Mouse (Mus musculus) forebrain, embryonic 11.5 days (tissue): ENCODE results near the gene Zpbp2. TPM values are rescaled to one million over a fixed set of nuclear protein-coding genes. Genes with fewer than 3 reads are reported as not detected.

Experiments used
- ATAC-seq: fragments of 200-750 bp; cut with Nextera tagmentation; replicated peaks from 2 replicates; pipeline ENCODE4 v1.8.0; 2017; ENCODE audit warnings: moderate TSS enrichment; ENCODE audit not compliant: low FRiP score
- DNase-seq: peaks from one replicate; pipeline ENCODE4 v3.0.0-alpha.2; 2017; ENCODE audit warnings: low spot score
- H3K27ac ChIP-seq: fragments of 300-500 bp; sonication (generic); 2 replicates; pipeline ENCODE4 v1.5.1; 2014; ENCODE audit warnings: low read depth, low read length
- H3K27me3 ChIP-seq: fragments of 300-500 bp; sonication (generic); 2 replicates; pipeline ENCODE4 v1.6.1; 2014; ENCODE audit warnings: mild to moderate bottlenecking, low read length, mixed read lengths; ENCODE audit not compliant: control insufficient read depth, insufficient read depth
- H3K36me3 ChIP-seq: fragments of 300-500 bp; sonication (generic); 2 replicates; pipeline ENCODE4 v1.6.1; 2014; ENCODE audit warnings: mild to moderate bottlenecking, low read length, moderate library complexity, mixed read lengths; ENCODE audit not compliant: control insufficient read depth, insufficient read depth
- H3K4me1 ChIP-seq: fragments of 300-500 bp; sonication (generic); replicated peaks from 2 replicates; pipeline ENCODE4 v1.6.1; 2014; ENCODE audit warnings: low read length, mixed read lengths; ENCODE audit not compliant: control insufficient read depth, insufficient read depth
- H3K4me2 ChIP-seq: fragments of 300-500 bp; sonication (generic); 2 replicates; pipeline ENCODE4 v1.6.1; 2014; ENCODE audit warnings: low read depth, mild to moderate bottlenecking, low read length, moderate library complexity, mixed read lengths; ENCODE audit not compliant: severe bottlenecking
- H3K4me3 ChIP-seq: fragments of 300-500 bp; sonication (generic); 2 replicates; pipeline ENCODE4 v1.5.1; 2014; ENCODE audit warnings: low read depth, low read length
- H3K9ac ChIP-seq: fragments of 300-500 bp; sonication (generic); 2 replicates; pipeline ENCODE4 v1.6.1; 2014; ENCODE audit warnings: low read length
- H3K9me3 ChIP-seq: fragments of 300-500 bp; sonication (generic); 2 replicates; pipeline ENCODE4 v1.6.1; 2016; ENCODE audit warnings: low read length, mixed read lengths; ENCODE audit not compliant: control insufficient read depth
- WGBS: fragments of 180-500 bp; shearing (Covaris S2); extraction: QIAGEN DNeasy Blood & Tissue Kit; methylation state at CpG from one replicate; pipeline ENCODE4 v1.1.7; 2014; 5-methylcytosine and 5-hydroxymethylcytosine counted together
- polyA plus RNA-seq: library from polyadenylated mRNA; unstranded; fragments of >200 nt; fragmentation: Nextera tagmentation; extraction: Ambion mirVana; gene quantifications from 2 replicates; pipeline ENCODE4 v1.2.1, GENCODE M21; 2014

Zpbp2 gene
- polyA plus RNA-seq, 1 experiment from 2014 or later: 0.21 TPM

DNA sequence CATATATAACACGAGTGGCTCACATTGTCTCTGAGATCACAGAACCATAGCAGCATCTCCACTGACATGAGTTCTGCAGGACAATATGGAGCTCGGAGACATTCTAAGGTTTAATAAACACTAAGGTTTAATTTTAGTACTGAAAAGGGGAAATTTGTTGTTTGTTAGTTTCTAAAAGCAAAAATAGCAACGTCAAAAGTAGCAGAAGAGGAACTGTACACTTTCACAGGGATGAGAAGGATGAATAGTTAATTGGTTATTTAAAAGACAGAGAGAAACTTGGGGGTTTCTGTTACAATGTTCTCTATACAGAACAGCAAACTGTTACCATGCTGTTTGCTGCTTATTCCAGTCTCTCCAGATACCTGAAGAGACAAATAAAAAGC, 3.6 kb upstream of the Zpbp2 start:
- Histone ChIP-seq H3K4me2 (no peak overlapping the region), H3K27me3 (peaks cover 57% of the 10 kb centered on the region), H3K36me3 (no peaks in the 10 kb centered on the region), H3K9me3 (no peaks in the 10 kb centered on the region), H3K9ac (no peak overlapping the region), H3K4me3 (no peak overlapping the region), H3K4me1 (peaks cover 8% of the 10 kb centered on the region; the same call in 1 of the 2 replicates), H3K27ac (no peak overlapping the region)
- no peak for ATAC-seq
- DNase-seq: no peak
- 59% methylated on average over 3 of the region's 3 CpGs for WGBS

DNA sequence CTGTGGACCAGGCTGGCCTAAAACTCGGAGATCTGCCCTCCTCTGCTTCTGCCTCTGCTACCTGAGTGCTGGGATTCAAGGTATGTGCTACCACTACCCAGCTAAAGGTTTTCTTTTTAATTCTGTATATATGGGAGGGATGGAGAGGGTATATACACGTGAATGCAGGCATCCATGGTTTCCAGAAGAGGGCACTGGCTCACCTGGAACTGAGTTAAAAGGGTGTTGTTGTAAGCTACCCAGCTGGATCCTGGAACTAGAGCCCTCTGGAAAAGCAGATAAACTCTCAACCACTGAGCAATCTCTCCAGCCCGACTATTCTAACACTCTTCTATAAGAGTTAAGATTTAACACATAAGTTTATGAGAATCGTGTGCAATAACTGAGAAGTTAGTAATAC, 1.5 kb upstream of the Zpbp2 start:
- no peak overlapping the region for H3K4me3 ChIP-seq
- no peak overlapping the region for H3K4me2 ChIP-seq
- H3K27me3 ChIP-seq: peaks cover 44% of the 10 kb centered on the region
- 65% methylated on average over 4 of the region's 4 CpGs for WGBS
- ATAC-seq (no peak), DNase-seq (no peak)
- no peaks in the 10 kb centered on the region for H3K36me3 ChIP-seq
- H3K4me1 ChIP-seq: peaks cover 8% of the 10 kb centered on the region; the same call in 1 of the 2 replicates
- no peak overlapping the region for H3K27ac ChIP-seq
- no peak overlapping the region for H3K9ac ChIP-seq
- no peaks in the 10 kb centered on the region for H3K9me3 ChIP-seq

DNA sequence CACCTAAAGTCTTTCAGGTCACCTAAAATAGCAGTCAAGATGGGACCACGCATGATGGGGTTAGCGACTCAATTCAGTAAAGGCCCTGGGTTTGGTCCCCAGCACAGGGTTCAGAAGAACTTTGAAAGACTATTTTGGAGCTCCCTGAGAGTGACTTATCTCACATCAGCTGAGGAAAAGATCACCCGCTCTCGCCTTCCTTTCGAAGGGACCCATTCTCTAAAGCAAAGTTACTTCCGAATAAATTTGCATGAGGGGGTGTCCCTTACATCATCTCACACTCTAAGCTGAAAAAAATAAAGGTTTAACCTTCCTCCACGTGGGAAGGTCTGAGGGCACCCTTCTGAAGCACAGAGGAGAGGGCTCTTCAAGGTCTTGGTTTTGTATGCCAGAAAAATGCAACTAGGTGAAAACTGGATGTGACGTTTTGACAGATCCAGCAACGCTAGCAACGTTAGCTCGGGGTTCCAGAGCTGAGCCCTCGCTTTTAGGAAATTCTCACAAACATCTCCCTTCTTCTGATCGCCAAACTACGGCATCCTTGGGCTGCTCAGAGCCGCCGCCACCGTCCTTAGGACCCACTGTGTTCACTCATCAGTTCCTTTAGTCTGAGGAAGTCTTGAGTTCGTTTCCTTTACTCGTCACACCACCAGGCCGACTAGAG, 454 bp upstream of the Zpbp2 start:
- Histone ChIP-seq H3K9ac (peak overlapping the region; percentile 67), H3K4me2 (peak overlapping the region; percentile 85), H3K27me3 (peaks cover 41% of the 10 kb centered on the region), H3K36me3 (no peaks in the 10 kb centered on the region), H3K27ac (no peak overlapping the region), H3K4me1 (peaks cover 8% of the 10 kb centered on the region; the same call in 1 of the 2 replicates), H3K4me3 (peak overlapping the region; percentile 78), H3K9me3 (no peaks in the 10 kb centered on the region)
- ATAC-seq (no peak), DNase-seq (no peak)
- WGBS: 17% methylated on average over 20 of the region's 20 CpGs

DNA sequence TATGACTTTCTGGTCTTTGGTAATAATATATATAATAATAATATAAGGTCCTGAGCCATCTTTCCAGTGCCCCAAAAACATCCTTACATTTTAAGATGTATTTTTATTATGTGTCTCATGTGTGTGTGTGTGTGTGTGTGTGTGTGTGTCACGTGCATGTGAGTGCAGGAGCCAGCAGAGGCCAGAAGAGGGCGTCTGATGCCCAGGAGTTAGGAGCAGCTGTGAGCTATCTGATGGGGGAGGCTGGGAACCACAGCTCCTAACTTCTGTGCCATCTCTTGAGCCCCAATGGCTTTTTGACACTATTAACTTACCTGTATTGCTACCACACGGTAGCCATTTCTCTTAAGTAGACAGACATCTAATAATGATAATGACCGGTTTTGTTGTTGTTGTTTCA, 3.1 kb downstream of the Zpbp2 start:
- peaks cover 4% of the 10 kb centered on the region; the same call in 1 of the 2 replicates for H3K4me1 ChIP-seq
- H3K27ac ChIP-seq: no peak overlapping the region
- no peaks in the 10 kb centered on the region for H3K36me3 ChIP-seq
- no peak overlapping the region for H3K4me2 ChIP-seq
- 92% methylated on average over 4 of the region's 4 CpGs for WGBS
- peaks cover 14% of the 10 kb centered on the region for H3K27me3 ChIP-seq
- H3K9ac ChIP-seq: no peak overlapping the region
- H3K4me3 ChIP-seq: no peak overlapping the region
- no peaks in the 10 kb centered on the region for H3K9me3 ChIP-seq
- DNase-seq: no peak
- ATAC-seq: no peak

DNA sequence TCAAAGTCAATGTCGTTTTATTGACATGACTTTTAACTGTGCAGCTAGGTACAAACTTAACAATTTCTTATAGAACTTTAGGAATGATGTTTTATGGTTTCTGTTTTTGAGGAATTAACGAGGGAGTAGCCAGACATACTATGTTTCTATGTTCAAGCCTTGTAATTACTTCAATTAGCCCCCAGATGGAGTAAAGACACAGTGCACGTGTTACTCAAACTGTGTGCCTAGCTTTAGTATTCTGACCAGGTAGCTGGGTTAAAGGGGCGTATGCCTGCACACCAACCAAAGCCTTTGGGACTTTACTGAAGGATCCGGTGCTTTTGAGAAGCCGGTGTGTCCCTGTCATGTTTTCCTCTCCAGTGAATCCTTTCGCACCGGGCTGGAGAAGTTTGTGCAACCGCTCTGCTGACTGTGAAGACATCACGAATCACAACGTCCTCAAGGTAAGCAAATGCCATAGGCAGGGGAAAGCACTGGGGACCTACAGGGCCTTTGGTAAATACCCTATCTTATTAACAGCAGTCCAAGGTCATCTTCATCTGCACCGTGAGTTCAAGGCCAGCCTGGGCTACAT, 4.3 kb downstream of the Zpbp2 start:
- peaks cover 4% of the 10 kb centered on the region; the same call in 1 of the 2 replicates for H3K4me1 ChIP-seq
- DNase-seq (no peak), ATAC-seq (no peak)
- no peaks in the 10 kb centered on the region for H3K9me3 ChIP-seq
- H3K9ac ChIP-seq: no peak overlapping the region
- no peak overlapping the region for H3K27ac ChIP-seq
- peaks cover 3% of the 10 kb centered on the region for H3K27me3 ChIP-seq
- no peak overlapping the region for H3K4me3 ChIP-seq
- H3K36me3 ChIP-seq: no peaks in the 10 kb centered on the region
- H3K4me2 ChIP-seq: no peak overlapping the region
- 64% methylated on average over 12 of the region's 12 CpGs for WGBS

DNA sequence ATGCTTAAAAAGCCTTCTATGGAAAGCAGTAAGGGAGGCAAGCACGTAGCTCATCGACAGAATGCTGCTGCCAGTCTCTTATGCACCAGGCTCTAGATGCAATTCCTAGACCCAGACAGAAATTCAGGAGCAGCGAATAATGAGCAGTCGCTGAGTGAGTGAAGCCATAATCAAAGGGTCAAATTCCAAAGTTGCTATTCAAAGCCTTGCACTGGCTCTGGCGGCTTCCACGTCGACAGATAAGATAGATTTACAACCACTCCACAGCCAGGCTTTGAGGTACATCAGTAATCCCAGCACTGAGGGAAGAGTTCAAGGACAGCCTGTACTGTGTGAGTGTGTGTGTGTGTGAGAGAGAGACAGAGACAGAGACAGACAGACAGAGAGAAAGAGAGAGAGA, 10.0 kb downstream of the Zpbp2 start:
- 32% methylated on average over 7 of the region's 7 CpGs for WGBS
- no peak for ATAC-seq
- Histone ChIP-seq H3K4me3 (no peak overlapping the region), H3K9me3 (no peaks in the 10 kb centered on the region), H3K4me2 (no peak overlapping the region), H3K9ac (no peak overlapping the region), H3K4me1 (no peaks in the 10 kb centered on the region; the same call in 1 of the 2 replicates), H3K27me3 (no peaks in the 10 kb centered on the region), H3K27ac (no peak overlapping the region), H3K36me3 (no peaks in the 10 kb centered on the region)
- DNase-seq: no peak

DNA sequence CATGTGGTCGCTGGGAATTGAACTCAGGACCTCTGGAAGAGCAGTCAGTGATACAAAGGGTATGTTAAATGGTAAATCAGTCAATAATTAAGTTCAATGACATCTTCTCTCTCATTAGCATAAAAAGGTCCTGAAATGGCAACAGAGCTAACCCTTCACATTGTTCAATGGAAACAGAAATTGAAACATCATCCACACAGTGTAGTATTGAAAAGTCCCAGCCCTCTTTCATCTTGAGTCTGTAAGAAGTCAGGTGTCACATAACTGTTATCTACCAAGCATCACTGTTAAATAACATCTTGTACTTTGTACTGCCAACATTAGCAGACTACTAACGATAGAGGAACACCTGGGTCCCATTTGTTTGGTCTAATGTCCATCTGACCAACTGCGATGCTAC, 12.1 kb downstream of the Zpbp2 start:
- no peak overlapping the region for H3K4me2 ChIP-seq
- no peaks in the 10 kb centered on the region for H3K27me3 ChIP-seq
- no peaks in the 10 kb centered on the region for H3K36me3 ChIP-seq
- no peaks in the 10 kb centered on the region for H3K9me3 ChIP-seq
- WGBS: 88% methylated on average over 3 of the region's 3 CpGs
- H3K4me1 ChIP-seq: no peaks in the 10 kb centered on the region; the same call in 1 of the 2 replicates
- H3K27ac ChIP-seq: no peak overlapping the region
- no peak overlapping the region for H3K4me3 ChIP-seq
- H3K9ac ChIP-seq: no peak overlapping the region
- DNase-seq (no peak), ATAC-seq (no peak)

DNA sequence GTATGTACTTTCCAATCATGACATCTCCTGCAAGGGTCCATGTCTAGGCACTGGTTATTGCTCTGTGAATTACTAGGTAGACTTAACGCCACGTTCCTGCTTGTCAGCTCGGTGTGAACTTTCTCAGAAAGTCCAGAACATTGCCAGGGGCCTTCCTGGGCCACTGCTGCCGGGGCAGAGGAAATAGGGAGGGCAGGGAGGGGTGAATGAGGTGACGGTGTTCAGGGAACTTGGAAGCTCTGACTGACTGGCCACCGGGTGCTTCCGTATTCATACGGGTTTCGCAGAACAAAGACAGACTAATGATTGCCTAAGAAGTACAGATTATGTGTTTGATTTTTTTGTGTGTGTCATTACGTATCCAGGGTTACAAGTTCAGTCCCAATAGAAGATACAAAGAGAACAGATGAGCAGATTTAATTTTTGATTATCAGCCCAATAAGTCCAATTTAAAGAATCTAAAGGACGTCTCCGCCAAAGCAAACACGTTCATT, 13.1 kb downstream of the Zpbp2 start:
- Histone ChIP-seq H3K9me3 (no peaks in the 10 kb centered on the region), H3K4me2 (no peak overlapping the region), H3K27ac (no peak overlapping the region), H3K4me3 (no peak overlapping the region), H3K27me3 (no peaks in the 10 kb centered on the region), H3K9ac (no peak overlapping the region), H3K36me3 (no peaks in the 10 kb centered on the region), H3K4me1 (no peaks in the 10 kb centered on the region; the same call in 1 of the 2 replicates)
- 75% methylated on average over 13 of the region's 13 CpGs for WGBS
- no peak for DNase-seq
- no peak for ATAC-seq

DNA sequence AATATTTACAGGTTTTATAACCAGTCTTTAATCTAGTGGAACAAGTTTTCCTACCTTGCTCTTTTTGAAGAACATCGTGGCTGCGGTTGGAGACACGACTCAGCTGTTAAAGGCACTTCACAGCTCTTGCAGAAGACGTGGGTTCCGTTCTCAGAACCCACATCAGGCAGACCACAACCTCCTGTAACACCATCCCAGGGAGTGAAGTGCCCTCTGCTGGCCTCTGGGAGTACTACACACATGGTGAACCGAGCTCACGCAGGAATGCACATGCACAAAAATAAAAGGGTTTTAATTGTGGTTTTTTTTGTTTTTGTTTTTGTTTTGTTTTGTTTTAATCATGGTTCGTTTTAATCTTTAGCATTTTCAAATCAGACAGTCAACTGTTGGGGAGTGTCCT, 17.4 kb downstream of the Zpbp2 start:
- Histone ChIP-seq H3K27me3 (no peaks in the 10 kb centered on the region), H3K4me2 (no peak overlapping the region), H3K9ac (no peak overlapping the region), H3K4me1 (no peaks in the 10 kb centered on the region), H3K9me3 (no peaks in the 10 kb centered on the region), H3K4me3 (no peak overlapping the region), H3K27ac (no peak overlapping the region), H3K36me3 (no peaks in the 10 kb centered on the region)
- 90% methylated on average over 8 of the region's 8 CpGs for WGBS
- no peak for ATAC-seq
- no peak for DNase-seq
